9 mouse cellular contexts compared by ENCODE assay signal in the genomic region with DNA sequence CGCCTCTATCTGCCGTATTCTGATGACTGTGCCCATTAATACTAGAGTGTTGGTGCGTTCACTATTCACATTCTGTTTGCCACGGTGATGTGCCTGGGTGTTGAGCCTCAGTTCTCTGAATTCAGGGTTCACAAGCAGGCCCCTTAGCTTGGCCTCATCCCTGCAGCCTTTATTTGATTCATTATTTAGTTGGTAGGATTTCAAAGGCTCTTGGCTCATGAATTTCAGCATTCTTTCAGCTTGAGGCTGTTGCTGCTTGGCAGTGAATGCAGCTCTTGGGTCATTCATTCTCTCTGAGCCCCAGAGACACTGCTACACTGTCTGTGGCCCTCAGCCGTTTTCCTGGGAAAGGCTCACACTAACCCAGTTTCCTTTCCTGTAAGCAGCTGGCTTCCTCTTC. TPM values are rescaled to one million over a fixed set of nuclear protein-coding genes. Genes with fewer than 3 reads are reported as not detected.
DNase-seq lines count a peak whose midpoint lies in the region; ATAC-seq and TF ChIP-seq lines count a peak whose summit lies in the region.
"Had no signal": no experiment of that assay in that cellular context is flagged by ENCODE, and none has a peak within 500 bp of the region (broad histone marks: within the 10 kb centered on the region; RNA-seq: fewer than 3 reads in every experiment).

No protein-coding gene starts in this region.

- H3K4me2 ChIP-seq in hindbrain, embryonic 12.5 days (replicated peaks): no peak overlapping the region
- no peak overlapping the region for H3K4me2 ChIP-seq in midbrain, embryonic 14.5 days (ENCODE audit: low read length)

- 50% methylated on average over 5 of the region's 5 CpGs for WGBS in hindbrain, embryonic 12.5 days
- 31% methylated on average over 5 of the region's 5 CpGs for WGBS in midbrain, embryonic 14.5 days

- no peak for TF ChIP-seq POLR2A in embryonic fibroblast, embryonic 13.5 days (IDR thresholded peaks at IDR 0.05; ENCODE audit: low read depth, low read length)

- H3K9me3 ChIP-seq in hindbrain, embryonic 12.5 days (replicated peaks): no peaks in the 10 kb centered on the region
- H3K9me3 ChIP-seq in midbrain, embryonic 14.5 days (ENCODE audit: control insufficient read depth, low read length): no peaks in the 10 kb centered on the region

- H3K9ac ChIP-seq in hindbrain, embryonic 12.5 days: no peak overlapping the region
- H3K9ac ChIP-seq in midbrain, embryonic 14.5 days (replicated peaks; ENCODE audit: low read length): no peak overlapping the region

- H3K27me3 ChIP-seq in hindbrain, embryonic 12.5 days: no peaks in the 10 kb centered on the region
- H3K27me3 ChIP-seq in midbrain, embryonic 14.5 days (ENCODE audit: control insufficient read depth, insufficient read depth, low read length): no peaks in the 10 kb centered on the region

- no peak overlapping the region for H3K4me3 ChIP-seq in embryonic fibroblast, embryonic 13.5 days (ENCODE audit: insufficient read depth, low read length)
- H3K4me3 ChIP-seq in hindbrain, embryonic 12.5 days: no peak overlapping the region
- no peak overlapping the region for H3K4me3 ChIP-seq in midbrain, embryonic 14.5 days (replicated peaks; ENCODE audit: low read depth, low read length)

- intact Hi-C loops in heart, postnatal 25 days (cut with DNase I): no loop called here

- H3K36me3 ChIP-seq in hindbrain, embryonic 12.5 days: no peaks in the 10 kb centered on the region
- H3K36me3 ChIP-seq in midbrain, embryonic 14.5 days (ENCODE audit: control insufficient read depth, insufficient read depth, low read length): no peaks in the 10 kb centered on the region

- peak; percentile 34 to 39 for DNase-seq in heart, adult 9 months (ENCODE audit: low spot score in 2 of 2)
- DNase-seq in heart, postnatal 25 days (ENCODE audit: low spot score): no peak
- DNase-seq in midbrain, embryonic 14.5 days: peak; percentile 61
- no peak for DNase-seq in ovary, postnatal 14 days (ENCODE audit: low spot score)
- DNase-seq in thymus, postnatal 14 days: no peak
- DNase-seq in thymus, adult 18-20 months: no peak

- no peaks in the 10 kb centered on the region for H3K4me1 ChIP-seq in embryonic fibroblast, embryonic 13.5 days (ENCODE audit: control insufficient read depth, insufficient read depth, low read length)
- no peaks in the 10 kb centered on the region for H3K4me1 ChIP-seq in hindbrain, embryonic 12.5 days
- no peaks in the 10 kb centered on the region for H3K4me1 ChIP-seq in midbrain, embryonic 14.5 days (ENCODE audit: control insufficient read depth, insufficient read depth, low read length)

- H3K27ac ChIP-seq in embryonic fibroblast, embryonic 13.5 days (ENCODE audit: insufficient read depth, low read length): peak overlapping the region; percentile 72; the same call in 1 of the 2 replicates
- no peak overlapping the region for H3K27ac ChIP-seq in hindbrain, embryonic 12.5 days
- no peak overlapping the region for H3K27ac ChIP-seq in midbrain, embryonic 14.5 days (replicated peaks; ENCODE audit: low read depth, low read length)
- H3K27ac ChIP-seq: kidney, postnatal 0 days had no signal

- no peak for TF ChIP-seq CTCF in embryonic fibroblast, embryonic 13.5 days (IDR thresholded peaks at IDR 0.05; ENCODE audit: borderline replicate concordance, insufficient read depth, low read length)

- peak; percentile 73; the same call in 1 of the 2 replicates for ATAC-seq in hindbrain, embryonic 12.5 days (ENCODE audit: low FRiP score)
- peak; percentile 64; the same call in 1 of the 2 replicates for ATAC-seq in midbrain, embryonic 14.5 days (ENCODE audit: low FRiP score, low TSS enrichment)

RNA-seq across cellular contexts. Expression of gene S100a3, which starts 4.4 kb away (rescaled TPM):
- total RNA-seq in heart, postnatal 25 days (2021): not detected
- 1.7 TPM in 1 of 2 replicates, not detected in the other for polyA plus RNA-seq in embryonic fibroblast, embryonic 13.5 days (2011; ENCODE audit: insufficient read length, low read depth, missing spikeins)
- polyA plus RNA-seq in hindbrain, embryonic 12.5 days (2016; fragmentation: Nextera tagmentation; extraction: Ambion mirVana): 0.59 and 0.63 TPM in 2 replicates
- polyA plus RNA-seq in midbrain, embryonic 14.5 days (2014; fragmentation: Nextera tagmentation; extraction: Ambion mirVana): not detected in 2 replicates

RNA-seq across cellular contexts. Expression of gene S100a16, which starts 18.9 kb away (rescaled TPM):
- total RNA-seq in heart, postnatal 25 days (2021): 10 to 100 TPM; 71.3 to 74.7 TPM
- 40.2 and 49.1 TPM in 2 replicates for polyA plus RNA-seq in embryonic fibroblast, embryonic 13.5 days (2011; ENCODE audit: insufficient read length, low read depth, missing spikeins)
- polyA plus RNA-seq in hindbrain, embryonic 12.5 days (2016; fragmentation: Nextera tagmentation; extraction: Ambion mirVana): 40.0 and 45.8 TPM in 2 replicates
- 25.3 and 32.5 TPM in 2 replicates for polyA plus RNA-seq in midbrain, embryonic 14.5 days (2014; fragmentation: Nextera tagmentation; extraction: Ambion mirVana)

RNA-seq across cellular contexts. Expression of gene S100a14, which starts 29.3 kb away (rescaled TPM):
- under 1 TPM; 0.23 to 0.48 TPM for total RNA-seq in heart, postnatal 25 days (2021)
- not detected in 2 replicates for polyA plus RNA-seq in embryonic fibroblast, embryonic 13.5 days (2011; ENCODE audit: insufficient read length, low read depth, missing spikeins)
- polyA plus RNA-seq in hindbrain, embryonic 12.5 days (2016; fragmentation: Nextera tagmentation; extraction: Ambion mirVana): 0.66 TPM in 1 of 2 replicates, not detected in the other
- not detected in 2 replicates for polyA plus RNA-seq in midbrain, embryonic 14.5 days (2014; fragmentation: Nextera tagmentation; extraction: Ambion mirVana)

RNA-seq across cellular contexts. Expression of gene S100a2, which starts 34.1 kb away (rescaled TPM):
- total RNA-seq in heart, postnatal 25 days (2021): not detected
- not detected in 2 replicates for polyA plus RNA-seq in embryonic fibroblast, embryonic 13.5 days (2011; ENCODE audit: insufficient read length, low read depth, missing spikeins)
- not detected in 2 replicates for polyA plus RNA-seq in hindbrain, embryonic 12.5 days (2016; fragmentation: Nextera tagmentation; extraction: Ambion mirVana)
- polyA plus RNA-seq in midbrain, embryonic 14.5 days (2014; fragmentation: Nextera tagmentation; extraction: Ambion mirVana): not detected in 2 replicates
- polyA plus RNA-seq: kidney, postnatal 0 days had no signal

RNA-seq across cellular contexts. Expression of gene S100a13, which starts 41.7 kb away (rescaled TPM):
- 10 to 100 TPM; 27.1 to 29.7 TPM for total RNA-seq in heart, postnatal 25 days (2021)
- polyA plus RNA-seq in embryonic fibroblast, embryonic 13.5 days (2011; ENCODE audit: insufficient read length, low read depth, missing spikeins): 38.7 and 60.4 TPM in 2 replicates
- 15.3 and 16.4 TPM in 2 replicates for polyA plus RNA-seq in hindbrain, embryonic 12.5 days (2016; fragmentation: Nextera tagmentation; extraction: Ambion mirVana)
- polyA plus RNA-seq in midbrain, embryonic 14.5 days (2014; fragmentation: Nextera tagmentation; extraction: Ambion mirVana): 5.9 and 8.0 TPM in 2 replicates

Comparison
In these comparisons a context has a peak if more than half of its experiments do, and no peak if none do; other contexts are left out.
1. DNase-seq: peak in heart, adult 9 months (2 of 2) and midbrain, embryonic 14.5 days (single experiment); none in heart, postnatal 25 days (single experiment), ovary, postnatal 14 days (single experiment), thymus, postnatal 14 days (single experiment) and thymus, adult 18-20 months (0 of 2).